Mouse (Mus musculus) granulocyte monocyte progenitor cell, adult 5-6 weeks (primary cell): ENCODE results near the gene Slc46a2. TPM values are rescaled to one million over a fixed set of nuclear protein-coding genes. Genes with fewer than 3 reads are reported as not detected.

Source experiments
- ATAC-seq: replicated peaks from 2 replicates; pipeline ENCODE4 v1.8.0; 2016; ENCODE audit warnings: mild to moderate bottlenecking, moderate TSS enrichment, inconsistent platforms; ENCODE audit not compliant: poor library complexity, severe bottlenecking
- total RNA-seq, 2 experiments: library from RNA; stranded (forward) in 1 of 2; stranded (reverse) in 1 of 2; fragments of 200-712, 200-1000 nt in 1 of 2; fragments of >200 nt in 1 of 2; fragmentation: Nextera tagmentation in 1 of 2; gene quantifications; 2 replicates each; pipeline ENCODE4 v1.2.3; 2014 to 2017

The Slc46a2 gene
- total RNA-seq, 2 experiments from 2014 or later: not detected

GRCm38 (mm10) chr4:59861871-59862270, 53.0 kb downstream of the Slc46a2 start:
- no peak; the same call in 1 of the 2 replicates for ATAC-seq

GRCm38 (mm10) chr4:59860431-59860830, 54.4 kb downstream of the Slc46a2 start:
- no peak for ATAC-seq

- no peak for ATAC-seq
These were observed 55.0 kb downstream of the Slc46a2 start for GRCm38 (mm10) chr4:59859693-59860425.

Other genes with a start within 250 kb of the Slc46a2 start
- gene Inip, start 113.5 kb downstream of the Slc46a2 start, total RNA-seq (2014; fragmentation: Nextera tagmentation): 49.9 and 71.0 TPM in 2 replicates
- 55.9 and 60.1 TPM in 2 replicates for gene Inip, start 113.5 kb downstream of the Slc46a2 start, total RNA-seq (2017)
- 18.8 and 23.8 TPM in 2 replicates for gene Snx30, start 109.2 kb downstream of the Slc46a2 start, total RNA-seq (2014; fragmentation: Nextera tagmentation)
- gene Snx30, start 109.2 kb downstream of the Slc46a2 start, total RNA-seq (2017): 21.7 and 25.8 TPM in 2 replicates
- not detected in 2 replicates for gene Mup4, start 45.7 kb upstream of the Slc46a2 start, total RNA-seq (2014; fragmentation: Nextera tagmentation)
- gene Mup4, start 45.7 kb upstream of the Slc46a2 start, total RNA-seq (2017): not detected in 2 replicates
- gene Mup6, start 49.2 kb upstream of the Slc46a2 start, total RNA-seq (2014; fragmentation: Nextera tagmentation): not detected in 2 replicates
- not detected in 2 replicates for gene Mup6, start 49.2 kb upstream of the Slc46a2 start, total RNA-seq (2017)
- gene Mup7, start 155.4 kb upstream of the Slc46a2 start, total RNA-seq (2014; fragmentation: Nextera tagmentation): not detected in 2 replicates
- gene Mup7, start 155.4 kb upstream of the Slc46a2 start, total RNA-seq (2017): not detected in 2 replicates
- gene Mup2, start 239.2 kb upstream of the Slc46a2 start, total RNA-seq (2014; fragmentation: Nextera tagmentation): not detected in 2 replicates
- not detected in 2 replicates for gene Mup2, start 239.2 kb upstream of the Slc46a2 start, total RNA-seq (2017)